12 mouse cellular contexts compared by ENCODE assay signal in genomic region chr8:94696566-94696965, GRCm38 (mm10). TPM values are rescaled to one million over a fixed set of nuclear protein-coding genes. Genes with fewer than 3 reads are reported as not detected.
DNase-seq lines count a peak whose midpoint lies in the region; ATAC-seq and TF ChIP-seq lines count a peak whose summit lies in the region.
"Had no signal": no experiment of that assay in that cellular context is flagged by ENCODE, and none has a peak within 500 bp of the region (broad histone marks: within the 10 kb centered on the region; RNA-seq: fewer than 3 reads in every experiment).

No protein-coding gene starts in this region.

- H3K36me3 ChIP-seq in hindbrain, embryonic 10.5 days, result no peaks in the 10 kb centered on the region
- no peaks in the 10 kb centered on the region for H3K36me3 ChIP-seq in hindbrain, embryonic 11.5 days (ENCODE audit: control insufficient read depth, insufficient read depth, low read length)
- no peaks in the 10 kb centered on the region for H3K36me3 ChIP-seq in embryonic facial prominence, embryonic 14.5 days (ENCODE audit: control insufficient read depth, insufficient read depth, low read length)
- no peaks in the 10 kb centered on the region for H3K36me3 ChIP-seq in intestine, embryonic 14.5 days (ENCODE audit: control insufficient read depth, insufficient read depth, low read length)
- H3K36me3 ChIP-seq in midbrain, postnatal 0 days (ENCODE audit: insufficient read depth, low read length), result no peaks in the 10 kb centered on the region

- no peak for ATAC-seq in hindbrain, embryonic 11.5 days (ENCODE audit: low FRiP score)
- ATAC-seq in embryonic facial prominence, embryonic 14.5 days (ENCODE audit: low read depth), result no peak
- ATAC-seq in intestine, embryonic 14.5 days (replicated peaks; ENCODE audit: low FRiP score, low TSS enrichment, low read depth), result no peak
- ATAC-seq in midbrain, postnatal 0 days (ENCODE audit: low FRiP score), result no peak

- DNase-seq in hindbrain, embryonic 10.5 days (ENCODE audit: low spot score), result no peak
- DNase-seq in hindbrain, embryonic 11.5 days (ENCODE audit: low spot score), result no peak
- DNase-seq in embryonic facial prominence, embryonic 14.5 days (ENCODE audit: low spot score), result no peak
- DNase-seq in intestine, embryonic 14.5 days (ENCODE audit: low spot score), result no peak
- DNase-seq in midbrain, postnatal 0 days (ENCODE audit: low spot score), result no peak
- no peak for DNase-seq in lung, adult 2 months
- no peak for DNase-seq in cerebellum, adult 9-10 months
- DNase-seq in embryo, embryonic 11 days, result no peak
- DNase-seq: cerebellum, adult 11 months had no signal

- peak overlapping the region; percentile 58 for H3K4me3 ChIP-seq in hindbrain, embryonic 10.5 days
- H3K4me3 ChIP-seq in hindbrain, embryonic 11.5 days (ENCODE audit: low read depth, low read length), result no peak overlapping the region
- H3K4me3 ChIP-seq in embryonic facial prominence, embryonic 14.5 days (ENCODE audit: low read depth, low read length), result peak overlapping the region; percentile 35
- H3K4me3 ChIP-seq in intestine, embryonic 14.5 days (ENCODE audit: low read depth, low read length), result no peak overlapping the region; the same call in 1 of the 2 replicates
- H3K4me3 ChIP-seq in midbrain, postnatal 0 days (ENCODE audit: low read depth, low read length), result peak overlapping the region; percentile 45
- no peak overlapping the region for H3K4me3 ChIP-seq in lung, adult 2 months (replicated peaks; ENCODE audit: extremely low read depth, low read depth, low read length)

- no peak overlapping the region for H3K4me2 ChIP-seq in hindbrain, embryonic 11.5 days (replicated peaks; ENCODE audit: low read depth, low read length)
- peak overlapping the region; percentile 65 for H3K4me2 ChIP-seq in embryonic facial prominence, embryonic 14.5 days (ENCODE audit: low read depth, low read length)
- H3K4me2 ChIP-seq in intestine, embryonic 14.5 days (ENCODE audit: low read length), result peak overlapping the region; percentile 63; the same call in 1 of the 2 replicates
- peak overlapping the region; percentile 64; the same call in 1 of the 2 replicates for H3K4me2 ChIP-seq in midbrain, postnatal 0 days (ENCODE audit: low read depth, low read length, poor library complexity, severe bottlenecking)

- no peak overlapping the region for H3K9ac ChIP-seq in hindbrain, embryonic 11.5 days (ENCODE audit: low read depth, low read length)
- H3K9ac ChIP-seq in embryonic facial prominence, embryonic 14.5 days (ENCODE audit: low read depth, low read length), result no peak overlapping the region
- H3K9ac ChIP-seq in intestine, embryonic 14.5 days (ENCODE audit: low read length), result no peak overlapping the region
- no peak overlapping the region for H3K9ac ChIP-seq in midbrain, postnatal 0 days (replicated peaks; ENCODE audit: low read length, poor library complexity, severe bottlenecking)

- TF ChIP-seq POLR2A in lung, adult 2 months (IDR thresholded peaks at IDR 0.05; ENCODE audit: borderline replicate concordance, extremely low read depth, low read depth, low read length), result no peak

- peaks cover 73% of the 10 kb centered on the region for H3K27me3 ChIP-seq in hindbrain, embryonic 10.5 days (ENCODE audit: insufficient read depth, poor library complexity, severe bottlenecking)
- H3K27me3 ChIP-seq in hindbrain, embryonic 11.5 days (ENCODE audit: control insufficient read depth, insufficient read depth, low read length), result peaks cover 43% of the 10 kb centered on the region
- peaks cover 55% of the 10 kb centered on the region for H3K27me3 ChIP-seq in embryonic facial prominence, embryonic 14.5 days (replicated peaks; ENCODE audit: control insufficient read depth, insufficient read depth, low read length)
- peaks cover 37% of the 10 kb centered on the region for H3K27me3 ChIP-seq in intestine, embryonic 14.5 days (replicated peaks; ENCODE audit: control insufficient read depth, insufficient read depth, low read length)
- H3K27me3 ChIP-seq in midbrain, postnatal 0 days (ENCODE audit: insufficient read depth, low read length), result peaks cover 36% of the 10 kb centered on the region

- WGBS in hindbrain, embryonic 10.5 days, result 61% methylated on average over 3 of the region's 3 CpGs
- WGBS in hindbrain, embryonic 11.5 days, result 53% methylated on average over 3 of the region's 3 CpGs
- WGBS in embryonic facial prominence, embryonic 14.5 days, result 64% methylated on average over 3 of the region's 3 CpGs
- WGBS in intestine, embryonic 14.5 days, result 43% methylated on average over 3 of the region's 3 CpGs
- 62% methylated on average over 3 of the region's 3 CpGs for WGBS in midbrain, postnatal 0 days
- WGBS in lung, adult 2 months, result 44% methylated on average over 3 of the region's 3 CpGs

- TF ChIP-seq CTCF in midbrain, postnatal 0 days (IDR thresholded peaks at IDR 0.05), result no peak
- no peak for TF ChIP-seq CTCF in lung, adult 2 months (IDR thresholded peaks at IDR 0.05; ENCODE audit: insufficient read depth, low read length)

- no peak overlapping the region for H3K27ac ChIP-seq in hindbrain, embryonic 10.5 days
- H3K27ac ChIP-seq in hindbrain, embryonic 11.5 days (ENCODE audit: low read depth, low read length), result no peak overlapping the region
- no peak overlapping the region for H3K27ac ChIP-seq in embryonic facial prominence, embryonic 14.5 days (replicated peaks; ENCODE audit: low read depth, low read length)
- no peak overlapping the region for H3K27ac ChIP-seq in intestine, embryonic 14.5 days (ENCODE audit: low read depth)
- no peak overlapping the region for H3K27ac ChIP-seq in midbrain, postnatal 0 days (ENCODE audit: low read depth, low read length)

- H3K9me3 ChIP-seq in hindbrain, embryonic 10.5 days, result no peaks in the 10 kb centered on the region
- H3K9me3 ChIP-seq in hindbrain, embryonic 11.5 days (ENCODE audit: control insufficient read depth, low read length), result no peaks in the 10 kb centered on the region
- no peaks in the 10 kb centered on the region for H3K9me3 ChIP-seq in embryonic facial prominence, embryonic 14.5 days (ENCODE audit: control insufficient read depth, low read length)
- H3K9me3 ChIP-seq in intestine, embryonic 14.5 days (ENCODE audit: control insufficient read depth, low read length), result no peaks in the 10 kb centered on the region
- no peaks in the 10 kb centered on the region for H3K9me3 ChIP-seq in midbrain, postnatal 0 days (ENCODE audit: low read length)

- H3K4me1 ChIP-seq in hindbrain, embryonic 10.5 days (replicated peaks), result peaks cover 26% of the 10 kb centered on the region
- peaks cover 9% of the 10 kb centered on the region for H3K4me1 ChIP-seq in hindbrain, embryonic 11.5 days (replicated peaks; ENCODE audit: control insufficient read depth, insufficient read depth, low read length)
- H3K4me1 ChIP-seq in embryonic facial prominence, embryonic 14.5 days (ENCODE audit: control insufficient read depth, insufficient read depth, low read length), result 0 out of 2 replicates have a peak, but pooled peaks cover 5% of the 10 kb centered on the region
- H3K4me1 ChIP-seq in intestine, embryonic 14.5 days (replicated peaks; ENCODE audit: control insufficient read depth, insufficient read depth, low read length), result peaks cover 4% of the 10 kb centered on the region; the same call in 1 of the 2 replicates
- H3K4me1 ChIP-seq in midbrain, postnatal 0 days (ENCODE audit: insufficient read depth, low read length), result no peaks in the 10 kb centered on the region
- peaks cover 8% of the 10 kb centered on the region for H3K4me1 ChIP-seq in lung, adult 2 months (ENCODE audit: control insufficient read depth, insufficient read depth, low read length)

RNA-seq across cellular contexts. Expression of gene Pllp, which starts 0.5 kb away (rescaled TPM):
- 0.15 and 0.21 TPM in 2 replicates for polyA plus RNA-seq in hindbrain, embryonic 10.5 days (2016; fragmentation: Nextera tagmentation; extraction: Ambion mirVana)
- 0.25 and 0.63 TPM in 2 replicates for polyA plus RNA-seq in hindbrain, embryonic 11.5 days (2014; fragmentation: Nextera tagmentation; extraction: Ambion mirVana)
- 4.6 and 8.1 TPM in 2 replicates for polyA plus RNA-seq in embryonic facial prominence, embryonic 14.5 days (2014; fragmentation: Nextera tagmentation; extraction: Ambion mirVana)
- polyA plus RNA-seq in intestine, embryonic 14.5 days (2014; fragmentation: Nextera tagmentation; extraction: Ambion mirVana), result 41.0 and 45.1 TPM in 2 replicates
- 8.4 and 9.8 TPM in 2 replicates for total RNA-seq in midbrain, postnatal 0 days (2014; rRNA removed)
- 8.6 and 10.5 TPM in 2 replicates for polyA plus RNA-seq in midbrain, postnatal 0 days (2015; fragmentation: Nextera tagmentation; extraction: Ambion mirVana)
- 108 and 172 TPM in 2 replicates for polyA plus RNA-seq in lung, adult 2 months (2012; rRNA removed)
- total RNA-seq: megakaryocyte, adult 5-6 weeks had no signal

RNA-seq across cellular contexts. Expression of gene Arl2bp, which starts 30.2 kb away (rescaled TPM):
- polyA plus RNA-seq in hindbrain, embryonic 10.5 days (2016; fragmentation: Nextera tagmentation; extraction: Ambion mirVana), result 205 and 217 TPM in 2 replicates
- polyA plus RNA-seq in hindbrain, embryonic 11.5 days (2014; fragmentation: Nextera tagmentation; extraction: Ambion mirVana), result 65.2 and 94.5 TPM in 2 replicates
- 54.5 and 59.0 TPM in 2 replicates for polyA plus RNA-seq in embryonic facial prominence, embryonic 14.5 days (2014; fragmentation: Nextera tagmentation; extraction: Ambion mirVana)
- polyA plus RNA-seq in intestine, embryonic 14.5 days (2014; fragmentation: Nextera tagmentation; extraction: Ambion mirVana), result 53.5 and 61.0 TPM in 2 replicates
- 146 and 246 TPM in 2 replicates for total RNA-seq in midbrain, postnatal 0 days (2014; rRNA removed)
- 180 and 187 TPM in 2 replicates for polyA plus RNA-seq in midbrain, postnatal 0 days (2015; fragmentation: Nextera tagmentation; extraction: Ambion mirVana)
- polyA plus RNA-seq in lung, adult 2 months (2012; rRNA removed), result 104 and 126 TPM in 2 replicates

RNA-seq across cellular contexts. Expression of gene Ccl22, which starts 48.8 kb away (rescaled TPM):
- polyA plus RNA-seq in hindbrain, embryonic 10.5 days (2016; fragmentation: Nextera tagmentation; extraction: Ambion mirVana), result not detected in 2 replicates
- not detected in 2 replicates for polyA plus RNA-seq in hindbrain, embryonic 11.5 days (2014; fragmentation: Nextera tagmentation; extraction: Ambion mirVana)
- polyA plus RNA-seq in embryonic facial prominence, embryonic 14.5 days (2014; fragmentation: Nextera tagmentation; extraction: Ambion mirVana), result not detected in 2 replicates
- polyA plus RNA-seq in intestine, embryonic 14.5 days (2014; fragmentation: Nextera tagmentation; extraction: Ambion mirVana), result not detected in 2 replicates
- total RNA-seq in midbrain, postnatal 0 days (2014; rRNA removed), result not detected in 2 replicates
- not detected in 2 replicates for polyA plus RNA-seq in midbrain, postnatal 0 days (2015; fragmentation: Nextera tagmentation; extraction: Ambion mirVana)
- polyA plus RNA-seq in lung, adult 2 months (2012; rRNA removed), result 11.8 and 11.9 TPM in 2 replicates
- total RNA-seq: layer of hippocampus, postnatal 25 days; megakaryocyte, adult 5-6 weeks had no signal
- polyA plus RNA-seq: heart, postnatal 0 days had no signal

Comparison
In these comparisons a context has a peak if more than half of its experiments do, and no peak if none do; other contexts are left out.
1. H3K4me3 ChIP-seq: peak in hindbrain, embryonic 10.5 days (single experiment), embryonic facial prominence, embryonic 14.5 days (single experiment) and midbrain, postnatal 0 days (single experiment); none in hindbrain, embryonic 11.5 days (single experiment), intestine, embryonic 14.5 days (single experiment) and lung, adult 2 months (single experiment).
2. RNA of gene Ccl22, which starts 48.8 kb away (polyA plus RNA-seq): 11.8 to 11.9 TPM in lung, adult 2 months; not detected in midbrain, postnatal 0 days, not detected in embryonic facial prominence, embryonic 14.5 days, not detected in hindbrain, embryonic 10.5 days, not detected in hindbrain, embryonic 11.5 days and not detected in intestine, embryonic 14.5 days; every median in the first group is over 10 times any median in the second.